Mouse (Mus musculus): ENCODE measurements around the gene Bmp5.

DNA sequence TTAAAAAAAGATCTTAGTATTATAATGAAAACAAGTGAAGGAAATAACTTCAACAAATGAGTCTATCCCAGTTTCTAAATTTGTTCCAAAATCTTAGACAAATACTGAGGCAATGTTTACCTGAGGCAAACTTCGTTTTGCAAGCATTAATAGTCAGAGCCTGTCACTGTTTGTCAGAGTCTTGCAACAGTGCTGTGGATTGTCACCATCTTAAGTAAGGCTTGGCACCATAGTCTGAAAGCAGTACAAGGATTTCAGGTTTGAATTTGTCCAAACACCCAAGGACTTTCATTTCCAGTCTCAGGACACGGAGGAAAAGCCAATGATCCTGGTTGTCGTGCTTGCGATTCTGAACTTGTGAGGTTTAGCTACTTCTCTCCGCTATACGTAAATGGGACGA is 10.4 kb upstream of the Bmp5 start:
- TF ChIP-seq TCF12 (IDR thresholded peaks at IDR 0.05; ENCODE audit: low read depth, low read length) (no peak), POLR2AphosphoS2 (IDR thresholded peaks at IDR 0.05; ENCODE audit: low read depth, low read length) (no peak), MAFK (IDR thresholded peaks at IDR 0.05; ENCODE audit: insufficient replicate concordance, low read length) (no peak), SIN3A (IDR thresholded peaks at IDR 0.05; ENCODE audit: low read length) (no peak), CTCF (conservative IDR thresholded peaks at IDR 0.05 in 1 of 2, IDR thresholded peaks at IDR 0.05 in 1 of 2; ENCODE audit: low read depth in 2 of 2, low read length in 2 of 2) (no peak), NRF1 (IDR thresholded peaks at IDR 0.05; ENCODE audit: low read depth, low read length) (no peak), MAX (IDR thresholded peaks at IDR 0.05; ENCODE audit: low read length) (no peak)

Data from CH12.LX (cell line).